Mouse (Mus musculus) right cerebral cortex, postnatal 10 days (tissue): ENCODE results near the gene Sync.
A peak's percentile ranks its signal among the peaks of the same experiment; 100 is the strongest.

Experiments used
- DNase-seq, 2 experiments: peaks; one replicate each; pipeline ENCODE4 v3.0.0; 2021; ENCODE audit warnings: low spot score in 2 of 2

The Sync gene

DNA sequence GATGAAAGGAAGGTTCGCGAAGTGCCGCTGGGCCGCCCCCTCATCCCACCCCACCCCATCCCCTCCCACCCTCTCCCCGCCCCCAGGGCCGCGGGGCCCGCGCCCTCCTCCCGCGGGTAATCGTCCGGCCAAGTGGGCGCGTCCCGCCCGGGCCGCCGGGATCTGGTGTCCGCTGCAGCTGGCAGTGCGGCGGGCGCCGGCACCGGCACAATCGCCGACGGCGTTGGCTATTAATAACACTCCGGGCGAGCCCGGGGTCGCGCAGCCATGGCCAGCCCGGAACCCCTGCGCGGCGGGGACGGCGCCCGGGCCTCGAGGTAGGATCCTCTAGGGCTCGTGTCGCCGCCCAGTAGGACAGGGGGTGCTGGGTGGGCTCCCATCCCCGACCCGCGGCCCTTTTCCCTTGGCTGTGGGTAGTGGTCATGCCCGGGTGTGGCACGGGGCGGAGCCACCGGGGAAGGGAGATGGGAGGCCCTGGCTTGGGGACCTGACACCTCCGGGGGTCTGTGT is at the start of gene Sync:
Sync (plus strand) TSS at position 146 of the 510 bp plus-strand sequence.
- DNase-seq, result no peak

DNA sequence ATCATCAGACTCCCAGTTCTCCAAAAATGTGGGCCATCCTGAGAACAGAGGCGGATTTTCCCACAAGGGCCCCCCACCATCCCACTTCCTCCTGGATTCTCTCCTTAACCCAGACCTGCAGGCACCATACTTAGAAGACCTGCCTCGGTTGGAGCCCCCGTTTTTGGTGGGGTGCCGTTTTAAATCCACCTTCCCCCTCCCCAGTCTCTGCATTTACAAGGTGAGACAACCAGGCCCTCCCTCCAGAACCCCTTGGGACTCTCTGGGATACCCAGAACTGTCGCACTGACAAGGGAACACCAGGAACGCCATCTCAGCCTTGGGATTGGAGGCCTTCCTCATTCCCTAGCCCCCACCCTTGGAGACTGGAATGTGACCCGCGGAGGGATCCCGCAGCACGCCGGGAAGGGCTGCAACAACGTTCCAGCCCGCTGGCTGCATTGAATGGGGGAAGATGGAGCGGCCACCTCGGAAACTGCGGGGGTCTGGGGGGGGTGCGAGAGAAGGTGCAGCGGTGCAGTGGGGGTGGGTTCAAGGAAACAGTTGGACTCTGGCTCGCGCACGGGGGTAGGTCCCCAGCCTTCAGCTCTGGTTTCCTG is 49.5 kb upstream of the Sync start:
- DNase-seq, result peak in 1 of 2 experiments; percentile 59

DNA sequence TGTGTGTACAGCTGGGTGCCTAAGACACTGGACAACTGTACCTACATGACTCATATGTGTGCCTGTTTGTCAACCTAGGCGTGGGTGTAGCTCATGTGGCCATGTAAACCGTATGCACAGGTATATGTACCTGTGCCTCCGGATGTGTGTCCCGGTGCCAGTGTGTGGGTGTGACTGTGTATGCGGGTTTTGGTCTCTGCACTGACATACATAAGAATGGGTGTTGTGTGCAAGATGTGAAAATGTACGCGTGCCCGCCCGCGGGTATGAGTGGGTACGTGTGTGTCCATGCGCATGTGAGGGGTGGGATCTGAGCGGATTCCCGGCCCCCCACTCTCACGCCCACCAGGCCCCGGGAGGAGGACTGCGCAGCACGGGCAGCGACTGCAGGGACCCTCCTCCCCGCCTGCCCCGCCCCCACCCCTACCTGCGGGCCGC is 48.8 kb upstream of the Sync start:
- DNase-seq, result peak; percentile 70 to 73

DNA sequence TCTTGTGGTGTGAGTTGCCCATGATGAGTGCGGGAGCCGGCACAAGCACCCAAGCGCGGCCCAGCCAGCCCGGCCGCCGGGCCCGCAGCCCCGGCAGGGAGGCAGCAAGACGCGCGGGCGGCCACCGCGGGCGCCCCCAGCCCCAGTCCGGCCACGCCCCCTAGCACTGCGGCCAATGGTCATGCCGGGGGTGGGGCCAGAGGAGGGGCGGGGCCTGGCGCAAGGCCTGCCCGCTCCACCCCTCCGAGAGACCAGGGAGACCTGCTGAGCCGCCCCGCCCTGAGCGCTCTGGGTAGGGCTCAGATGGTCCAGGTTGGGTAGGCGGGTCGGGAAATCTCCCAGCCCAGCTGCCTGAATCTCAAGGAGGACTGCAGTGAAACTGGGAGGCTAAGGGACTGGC is 48.3 kb upstream of the Sync start:
- DNase-seq, result peak; percentile 80 to 83

DNA sequence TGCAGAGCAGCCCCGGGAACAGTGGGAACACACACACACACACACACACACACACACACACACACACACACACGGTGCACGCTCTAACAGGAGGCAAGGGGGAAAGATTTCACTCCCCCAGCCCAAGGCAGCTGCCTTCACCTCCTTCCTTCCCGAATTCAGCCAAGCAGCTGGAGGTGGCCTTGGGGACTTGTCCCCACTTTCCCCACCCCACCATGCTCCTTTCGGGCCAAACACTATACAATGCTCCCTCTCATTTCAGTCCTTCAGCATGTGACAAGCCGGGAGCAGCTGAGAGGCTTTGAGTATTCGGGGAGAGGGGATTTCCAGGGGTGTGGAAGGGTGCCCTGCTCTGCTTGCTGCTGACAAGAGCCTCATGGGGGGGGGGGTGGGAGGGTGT is 45.5 kb upstream of the Sync start:
- peak in 1 of 2 experiments; percentile 47 for DNase-seq

DNA sequence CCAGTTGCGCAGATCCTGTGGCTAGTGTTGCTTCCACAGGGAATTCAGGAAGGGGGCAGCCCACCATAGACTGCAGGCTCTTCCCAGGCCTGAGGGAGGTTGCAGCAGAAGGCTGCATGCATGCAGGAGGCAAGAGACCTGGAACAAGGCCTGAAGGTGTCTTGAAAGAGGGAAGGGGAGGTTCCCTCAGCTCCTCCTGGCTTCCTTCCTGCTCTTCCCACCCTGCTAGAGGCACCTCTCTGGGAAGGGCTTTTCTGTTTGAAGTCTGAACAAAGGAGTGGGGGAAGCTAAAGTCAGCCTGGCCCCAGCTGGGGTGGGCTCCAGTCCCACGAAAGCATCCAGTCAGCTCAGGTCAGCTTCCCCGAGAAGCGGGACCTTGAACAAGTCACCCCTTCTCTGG is 45.1 kb upstream of the Sync start:
- DNase-seq, result no peak

DNA sequence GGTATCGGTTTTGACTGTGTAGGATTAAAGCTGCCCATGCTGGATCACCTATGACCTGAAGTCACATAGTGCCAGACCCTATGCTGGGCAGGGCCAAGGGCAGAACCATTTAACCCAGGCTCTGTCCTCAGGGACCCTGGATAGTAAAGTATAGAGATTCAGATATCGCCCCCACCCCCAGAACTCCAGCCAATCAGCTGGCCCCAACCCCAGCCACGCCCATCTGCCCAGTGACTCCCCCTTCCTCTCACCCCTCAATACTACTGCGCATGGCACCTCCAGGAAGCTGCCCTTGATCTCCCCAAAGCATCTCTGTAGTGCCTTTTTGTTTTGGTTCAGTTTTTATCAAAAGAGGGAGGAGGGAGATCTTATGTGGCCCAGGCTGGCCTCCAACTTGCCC is 44.7 kb upstream of the Sync start:
- DNase-seq, result no peak

DNA sequence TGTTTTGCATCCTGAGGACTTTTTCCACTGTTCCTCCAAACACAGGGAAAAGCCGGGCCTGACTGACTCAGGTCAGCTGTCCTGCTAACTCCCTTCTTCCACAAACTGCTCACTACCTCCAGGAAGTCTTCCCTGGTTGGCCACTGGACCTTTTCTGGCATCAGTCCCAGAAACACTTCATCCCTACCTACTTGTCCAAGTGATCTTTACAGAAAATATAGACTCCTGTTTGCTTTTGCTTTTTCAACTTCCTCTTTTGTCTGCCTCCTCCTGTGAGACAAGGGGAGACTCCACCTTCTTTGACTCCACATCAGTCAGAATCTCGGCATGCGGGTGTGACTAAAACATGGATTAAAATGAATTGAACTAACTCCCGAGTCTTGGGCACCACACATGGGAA is 42.6 kb upstream of the Sync start:
- no peak for DNase-seq

DNA sequence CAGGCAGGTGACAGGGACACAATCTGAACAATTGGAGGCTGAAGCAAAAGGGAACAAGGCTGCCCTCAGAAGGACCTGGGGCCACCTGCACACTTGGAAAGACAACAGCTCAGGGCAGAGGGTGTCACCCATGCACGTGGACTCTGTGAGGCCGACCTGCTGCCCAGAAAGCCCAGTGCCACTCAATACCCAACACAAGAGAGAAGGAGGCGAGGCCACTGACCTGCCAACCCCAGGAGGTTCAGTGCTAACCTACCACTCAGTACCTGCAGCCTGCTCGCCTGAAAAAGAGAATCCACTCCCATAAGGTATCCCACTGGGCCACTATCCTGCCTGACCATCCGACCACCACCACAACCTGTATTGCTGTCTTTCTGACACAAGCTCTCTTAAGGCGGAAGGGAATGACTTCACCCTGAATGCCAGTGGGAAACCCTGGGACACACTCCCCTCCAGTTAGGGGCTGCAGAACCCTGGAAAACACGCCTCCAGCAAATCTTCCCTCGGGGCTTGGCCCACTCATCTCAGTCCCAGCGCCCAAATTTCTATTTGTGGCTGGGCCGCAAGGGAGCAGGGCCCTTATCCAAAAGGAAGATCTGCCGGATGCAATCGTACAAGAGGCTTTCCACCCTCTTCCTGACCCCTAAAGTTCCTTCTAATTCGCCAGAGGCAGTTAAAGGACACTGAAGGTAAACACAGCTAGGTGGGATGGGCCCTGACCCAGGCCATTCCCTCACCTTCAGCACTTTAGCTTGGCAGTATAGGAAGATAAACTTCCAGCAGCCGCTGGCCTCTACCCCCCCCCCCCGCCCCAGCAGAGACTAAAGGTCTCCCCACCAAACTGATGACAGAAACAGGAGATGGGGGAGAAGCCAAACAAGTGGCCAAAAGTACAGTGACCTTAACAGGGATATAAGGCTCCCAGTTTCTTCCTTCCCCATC is 40.8 kb upstream of the Sync start:
- DNase-seq, result no peak

DNA sequence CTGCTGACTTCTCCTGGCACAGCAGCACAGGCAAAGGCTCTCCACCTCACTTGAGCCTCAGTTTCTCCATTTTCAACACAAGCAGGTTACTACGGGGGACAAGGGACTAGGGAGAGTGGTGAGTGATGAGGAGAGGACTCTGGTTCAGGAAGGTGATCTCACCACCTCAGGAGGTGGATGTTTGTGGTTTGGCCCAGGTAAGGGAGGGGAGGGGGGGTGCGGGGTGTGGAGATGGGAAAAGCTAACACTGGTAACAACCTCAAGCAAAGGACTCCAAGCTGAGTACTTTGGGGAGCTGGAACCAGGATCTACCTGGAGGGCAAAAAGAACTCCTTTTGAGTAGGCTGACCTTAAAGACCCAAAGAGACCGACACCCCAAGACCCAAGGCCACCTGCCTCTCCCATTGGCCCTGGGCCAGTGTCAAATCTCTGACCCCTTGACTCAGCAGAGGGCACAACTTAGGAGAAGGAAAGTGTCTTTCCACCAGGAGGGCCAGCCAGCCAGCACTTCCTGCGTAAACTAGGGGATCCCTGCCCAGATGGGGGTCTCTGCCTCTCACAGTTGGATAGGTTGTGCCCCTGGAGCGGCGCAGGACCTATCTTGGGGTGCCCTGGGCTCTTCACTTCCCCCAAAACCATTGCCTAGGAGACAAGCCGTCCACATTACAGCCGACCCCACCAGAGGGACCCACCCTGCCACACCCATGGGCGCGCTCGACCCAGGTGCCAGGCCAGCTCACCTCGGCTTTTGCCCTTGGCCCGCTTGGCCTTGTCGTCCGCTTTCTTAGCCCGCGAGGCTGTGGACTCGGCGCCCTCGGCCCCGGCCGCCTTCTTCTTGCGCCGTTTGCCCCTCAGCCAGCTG is 39.8 kb upstream of the Sync start:
- DNase-seq, result no peak

DNA sequence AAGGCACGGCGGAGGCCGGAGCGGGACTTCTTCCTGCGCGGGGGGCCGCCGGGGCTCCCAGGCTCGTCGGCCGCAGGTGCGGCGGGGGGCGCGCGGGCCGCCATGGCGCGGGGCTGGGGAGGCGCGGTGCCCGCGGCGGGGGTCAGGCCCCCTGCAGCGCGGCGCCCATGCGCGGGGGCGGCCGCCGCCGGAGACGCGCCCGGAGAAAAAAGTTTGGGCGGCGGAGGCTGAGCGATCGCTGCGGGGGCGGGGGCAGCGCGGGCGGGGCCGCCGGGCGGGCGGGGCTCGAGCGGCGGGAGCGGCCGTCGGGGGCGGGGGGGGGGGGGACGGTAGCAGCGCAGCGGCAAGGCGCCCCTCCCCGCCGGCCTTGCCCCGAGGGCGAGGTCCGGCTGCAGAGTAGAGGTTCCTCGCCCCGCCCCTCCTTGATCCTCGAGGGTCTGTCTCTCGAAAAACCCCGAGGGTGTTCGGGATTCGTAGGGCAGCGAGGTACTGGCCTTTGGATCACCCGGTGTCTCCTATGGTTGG is 39.1 kb upstream of the Sync start:
- DNase-seq, result no peak

DNA sequence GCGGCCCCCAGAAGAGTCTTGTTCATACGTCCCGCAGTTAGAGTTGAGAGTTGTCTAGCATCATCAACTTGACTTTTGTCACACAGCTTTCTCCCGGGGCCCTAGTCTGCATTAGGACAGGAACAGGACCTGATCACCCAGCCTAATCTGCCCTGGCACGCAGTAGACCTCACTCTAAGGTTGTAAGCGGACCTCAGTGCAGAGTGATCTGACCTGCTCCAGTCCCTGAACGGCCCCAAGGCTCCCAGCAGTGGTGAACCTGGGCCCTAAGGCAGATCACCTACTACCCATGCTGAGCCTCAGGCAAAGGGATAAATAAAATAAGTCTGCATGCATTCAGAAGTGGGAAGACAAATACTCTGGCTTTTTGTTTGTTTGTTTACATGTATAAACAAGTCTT is 38.1 kb upstream of the Sync start:
- no peak for DNase-seq

DNA sequence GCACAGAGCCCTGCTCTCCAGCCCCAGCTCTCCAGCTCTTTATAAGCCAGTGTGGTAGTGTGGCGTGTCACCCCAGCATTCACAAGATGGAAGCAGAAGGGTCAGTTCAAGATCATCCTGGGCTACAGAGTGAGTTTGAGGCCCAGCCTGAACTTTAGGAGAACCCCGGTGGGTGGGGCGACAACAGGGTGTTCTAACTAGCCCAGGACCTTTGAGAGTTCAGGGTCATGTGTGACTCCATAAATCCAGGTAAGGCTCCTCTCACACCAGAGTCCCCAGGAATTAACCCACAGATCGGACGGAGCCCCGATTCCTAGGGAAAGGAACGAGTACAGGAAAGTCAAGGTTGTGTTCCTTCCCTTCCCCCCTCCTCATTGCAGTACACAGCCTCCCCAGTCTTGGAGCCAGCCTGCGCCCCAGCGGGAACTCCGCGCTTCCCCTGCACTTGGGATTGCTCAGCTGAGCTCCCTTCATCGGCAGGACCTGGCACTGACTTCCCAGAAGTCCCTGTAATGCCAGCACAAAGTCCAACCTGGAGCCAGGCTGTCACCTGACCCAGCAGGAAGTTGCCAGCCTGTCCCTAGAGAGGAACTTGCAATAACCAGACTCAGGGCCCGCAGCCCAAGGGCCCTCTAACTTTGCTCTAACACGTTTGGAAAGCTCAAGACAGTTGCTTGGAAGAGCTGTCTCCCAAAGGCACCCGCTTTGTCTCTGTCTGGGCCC is 36.5 kb upstream of the Sync start:
- no peak for DNase-seq

DNA sequence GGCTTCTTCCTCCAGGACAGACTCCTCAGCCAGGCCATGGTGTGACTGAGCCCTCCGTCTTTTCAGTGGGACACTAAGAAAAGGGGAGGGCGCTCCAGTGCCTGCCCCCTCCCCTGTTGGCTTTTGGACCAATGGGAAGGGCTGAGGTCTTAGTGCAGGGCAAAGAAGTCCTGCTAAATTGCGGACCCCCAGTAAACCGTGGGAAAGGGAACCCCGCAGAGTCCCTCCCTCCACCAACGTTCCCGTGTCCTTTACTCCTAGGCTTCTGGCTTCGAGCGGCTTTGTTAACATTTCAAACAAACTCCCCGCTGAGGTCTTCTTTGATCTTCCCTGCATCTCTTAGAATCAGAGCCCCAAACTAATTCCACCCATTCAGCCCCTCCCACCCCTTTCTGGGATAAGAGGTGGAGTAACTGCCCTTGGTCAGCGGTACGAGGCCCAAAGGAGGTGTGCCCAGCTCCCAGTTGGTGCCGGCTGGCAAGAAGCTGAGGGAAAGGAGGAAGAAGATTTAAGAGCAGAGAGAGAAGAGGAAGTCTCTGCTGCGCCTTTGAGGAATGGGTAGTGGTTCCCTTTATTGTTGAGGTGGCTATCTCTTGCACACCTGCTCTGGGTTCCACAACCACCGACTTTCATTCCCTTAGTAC is 35.8 kb upstream of the Sync start:
- no peak for DNase-seq

DNA sequence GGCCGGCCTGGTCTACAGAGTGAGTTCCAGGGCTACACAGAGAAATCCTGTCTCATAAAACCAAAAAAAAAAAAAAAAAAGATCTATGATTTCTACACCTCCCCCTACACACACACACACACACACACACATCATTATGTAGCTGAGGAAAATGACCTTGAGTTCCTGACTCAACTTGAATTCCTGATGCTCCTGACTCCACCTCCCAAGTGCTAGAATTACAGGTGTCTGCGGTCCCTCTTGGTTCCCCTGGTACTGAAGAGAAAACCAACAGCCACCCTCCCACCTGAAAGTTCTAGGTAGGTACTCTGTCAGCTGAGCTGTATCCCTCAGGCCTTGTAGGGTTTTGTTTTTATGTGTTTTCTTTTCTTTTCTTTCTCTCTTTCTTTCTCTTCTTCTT is 34.9 kb upstream of the Sync start:
- no peak for DNase-seq

DNA sequence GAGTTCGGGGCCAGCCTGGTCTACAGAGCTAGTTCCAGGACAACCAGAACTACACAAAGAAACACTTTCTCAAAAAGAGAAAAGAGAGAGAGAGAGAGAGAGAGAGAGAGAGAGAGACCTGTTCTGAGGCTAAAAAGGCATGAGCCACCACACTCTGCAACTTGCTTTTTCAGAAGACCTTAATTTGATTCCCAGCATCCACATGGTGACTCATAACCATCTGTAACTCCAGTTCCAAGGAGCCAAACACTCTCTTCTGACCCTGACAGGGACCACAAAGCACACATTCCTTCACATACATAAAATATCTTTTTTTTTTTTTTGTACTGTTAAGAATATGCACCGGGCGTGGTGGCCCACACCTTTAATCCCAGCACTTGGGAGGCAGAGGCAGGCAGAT is 32.8 kb upstream of the Sync start:
- no peak for DNase-seq

DNA sequence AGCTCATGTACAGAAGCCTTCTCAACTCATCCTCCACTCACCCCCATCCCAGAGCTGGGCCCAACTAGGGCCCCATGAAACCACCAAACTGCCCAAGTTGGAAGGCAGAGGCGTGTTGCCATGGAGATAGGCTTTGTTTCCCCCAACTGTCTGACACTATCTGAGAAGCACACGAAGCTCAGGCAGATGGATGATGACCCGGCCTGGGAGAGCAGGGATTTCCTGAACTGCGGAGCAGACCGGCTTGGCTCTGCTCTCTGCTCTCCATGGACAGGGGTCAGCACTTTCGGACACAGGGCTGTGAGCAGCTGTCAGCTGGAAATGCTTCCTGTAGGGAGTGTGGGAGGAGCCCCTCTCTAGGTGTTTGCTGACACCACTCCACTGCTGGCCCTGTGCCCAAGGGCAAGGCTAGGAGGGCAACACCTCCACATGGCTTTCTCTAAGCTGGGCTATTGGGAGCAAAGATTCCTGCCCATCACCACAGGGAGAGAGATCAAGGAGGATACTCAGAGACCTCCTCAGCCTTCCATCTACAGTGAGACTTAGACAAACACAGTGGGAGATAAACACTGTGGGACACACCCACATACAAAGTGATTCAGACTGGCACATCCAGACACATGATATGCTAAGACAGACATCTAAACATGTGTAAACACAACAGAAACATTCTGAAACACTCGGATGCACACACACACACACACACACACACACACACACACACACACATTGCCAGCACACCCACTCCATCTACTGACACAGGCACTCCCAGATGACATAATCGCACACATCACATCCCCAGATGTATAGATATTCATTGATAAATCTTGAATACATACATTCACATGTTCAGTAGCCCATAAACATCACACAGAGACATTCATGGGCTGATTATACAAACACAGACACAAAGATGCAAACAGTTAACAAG is 30.7 kb upstream of the Sync start:
- no peak for DNase-seq

DNA sequence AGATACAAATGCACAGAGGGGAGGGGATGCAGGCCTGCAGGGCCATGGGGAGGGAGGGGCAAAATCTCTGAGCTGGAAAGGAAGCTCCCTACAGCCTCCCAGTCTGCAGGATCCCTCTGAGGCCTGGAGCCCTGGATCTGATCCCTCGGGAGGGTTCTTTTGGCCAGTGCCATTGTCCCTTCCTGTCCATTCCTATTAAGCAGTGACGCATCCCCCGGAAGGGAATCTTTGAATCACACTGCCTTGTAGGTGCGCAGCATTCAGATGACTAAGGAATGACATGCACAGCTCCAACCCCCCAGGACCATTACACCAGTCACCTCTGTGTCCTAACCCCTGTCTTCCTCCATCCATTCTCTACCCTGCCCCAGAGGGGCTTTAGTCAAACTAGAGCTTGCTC is 28.3 kb upstream of the Sync start:
- no peak for DNase-seq

DNA sequence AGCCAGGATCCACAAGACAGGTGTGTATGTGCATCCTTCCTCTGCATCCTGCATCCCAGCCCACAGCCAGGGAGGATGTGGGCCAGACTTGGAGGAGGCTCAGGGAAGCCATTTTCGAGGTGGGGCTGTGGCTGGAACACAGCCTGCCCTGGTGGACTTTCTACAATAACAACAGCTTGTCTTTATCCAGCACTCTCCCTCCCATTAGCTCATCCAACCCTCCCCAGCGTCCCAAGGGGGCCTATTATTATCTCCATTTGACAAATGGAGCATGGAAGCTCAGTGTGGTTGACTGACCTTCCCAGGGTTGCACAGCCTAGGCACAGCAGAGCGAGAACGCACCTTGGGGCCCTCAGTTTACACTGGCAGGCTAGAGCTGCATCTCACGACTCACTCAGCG is 26.7 kb upstream of the Sync start:
- DNase-seq, result no peak

DNA sequence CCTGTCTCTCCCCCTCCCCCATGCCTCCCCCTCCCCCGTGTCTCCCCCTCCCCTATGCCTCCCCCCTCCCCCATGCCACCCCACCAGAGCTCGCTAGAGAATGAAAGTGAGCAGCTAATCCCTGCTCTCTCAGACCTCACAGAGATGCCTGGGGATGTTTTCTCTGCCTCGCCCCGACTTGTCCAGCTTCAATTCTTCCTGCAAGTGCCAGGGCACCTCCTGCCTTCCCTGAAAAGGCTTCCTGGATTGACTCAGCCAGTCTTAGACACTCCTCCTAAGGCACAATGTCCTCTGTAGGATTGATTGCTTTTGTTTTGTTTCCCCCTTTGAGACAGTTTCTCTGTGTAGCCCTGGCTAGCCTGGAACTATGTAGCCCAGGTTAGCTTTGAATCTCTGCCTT is 26.2 kb upstream of the Sync start, which contains the start of gene C77080:
C77080 (minus strand) TSS at position 209 of the 400 bp plus-strand sequence.
- DNase-seq, result no peak
